Mouse (Mus musculus): ENCODE measurements around the gene Tbc1d22a. TPM values are rescaled to one million over a fixed set of nuclear protein-coding genes. Genes with fewer than 3 reads are reported as not detected.

Tbc1d22a gene
- polyA plus RNA-seq, 1 experiment: 30.9 TPM

DNA sequence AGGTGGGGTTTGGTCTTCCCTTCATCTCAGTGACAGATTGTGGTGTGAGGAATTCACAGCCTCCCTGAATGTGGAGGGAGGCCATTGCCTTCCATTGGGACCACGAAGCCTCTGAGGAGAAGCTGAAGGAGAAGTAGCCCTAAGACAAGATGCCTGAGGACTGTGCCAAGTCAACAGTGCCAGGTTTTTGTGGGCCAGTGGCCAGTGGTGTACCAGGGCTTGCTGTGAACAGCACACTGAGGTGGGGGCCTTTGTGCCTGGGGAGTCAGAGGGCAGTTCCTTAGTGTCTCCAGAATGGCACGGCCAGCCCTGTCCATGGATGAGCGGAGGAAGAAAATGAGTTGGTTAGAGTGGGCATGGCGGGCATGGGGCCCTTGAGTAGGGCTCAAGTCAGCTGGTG, 45.9 kb downstream of the Tbc1d22a start:
- DNase-seq (ENCODE audit: low read depth, low spot score): no peak
- 96% methylated on average over 4 of the region's 4 CpGs for WGBS

DNA sequence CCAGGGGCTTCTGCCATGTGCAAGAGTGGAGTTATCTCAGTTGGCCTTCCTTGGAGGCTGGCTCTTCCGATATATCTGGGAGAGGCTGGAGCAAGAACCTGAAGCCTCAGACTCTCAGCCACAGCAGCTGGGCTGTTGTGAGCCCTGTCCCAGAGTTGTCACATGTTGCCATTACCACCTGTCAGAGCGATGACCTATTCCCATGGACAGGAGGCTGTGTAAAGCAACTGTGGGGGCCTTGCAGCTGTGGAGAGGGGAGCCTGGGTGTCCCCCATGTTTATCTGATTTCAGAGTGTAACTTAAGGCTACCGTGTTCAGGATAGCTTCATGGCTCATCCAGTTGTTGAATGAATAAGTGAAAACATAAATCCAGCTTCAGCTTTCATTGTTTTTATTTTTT, 50.1 kb downstream of the Tbc1d22a start:
- DNase-seq (ENCODE audit: low read depth, low spot score): no peak
- 83% methylated on average over 3 of the region's 3 CpGs for WGBS

DNA sequence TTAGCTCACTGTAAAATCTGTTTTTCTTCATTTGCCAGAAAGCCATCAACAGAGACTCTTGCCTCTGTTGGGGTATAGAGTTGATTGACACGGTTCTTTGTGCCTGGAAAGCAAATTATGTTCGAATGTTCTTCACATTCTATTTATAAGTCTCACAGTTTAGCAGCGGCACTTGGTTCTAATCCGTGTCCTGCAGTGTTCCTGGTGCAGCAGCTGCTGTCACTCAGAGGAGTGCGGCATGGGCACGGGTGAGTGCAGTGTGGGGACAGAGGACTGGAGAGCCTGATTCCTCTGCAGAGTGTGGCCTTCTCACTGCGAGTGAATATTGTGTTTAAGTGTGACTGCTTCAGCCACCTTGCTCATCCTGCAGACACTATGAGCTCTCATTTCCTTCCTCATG, 50.5 kb downstream of the Tbc1d22a start:
- WGBS: 83% methylated on average over 7 of the region's 7 CpGs

GRCm38 (mm10) chr15:86266975-86267374, 52.7 kb downstream of the Tbc1d22a start:
- DNase-seq (ENCODE audit: low read depth, low spot score): no peak
- WGBS: 85% methylated on average over 4 of the region's 4 CpGs

More for the DNA sequence above, 50.5 kb downstream of the Tbc1d22a start:
- no peak for DNase-seq (ENCODE audit: low read depth, low spot score)

GRCm38 (mm10) chr15:86268526-86268925, 54.3 kb downstream of the Tbc1d22a start:
- DNase-seq (ENCODE audit: low read depth, low spot score): no peak

DNA sequence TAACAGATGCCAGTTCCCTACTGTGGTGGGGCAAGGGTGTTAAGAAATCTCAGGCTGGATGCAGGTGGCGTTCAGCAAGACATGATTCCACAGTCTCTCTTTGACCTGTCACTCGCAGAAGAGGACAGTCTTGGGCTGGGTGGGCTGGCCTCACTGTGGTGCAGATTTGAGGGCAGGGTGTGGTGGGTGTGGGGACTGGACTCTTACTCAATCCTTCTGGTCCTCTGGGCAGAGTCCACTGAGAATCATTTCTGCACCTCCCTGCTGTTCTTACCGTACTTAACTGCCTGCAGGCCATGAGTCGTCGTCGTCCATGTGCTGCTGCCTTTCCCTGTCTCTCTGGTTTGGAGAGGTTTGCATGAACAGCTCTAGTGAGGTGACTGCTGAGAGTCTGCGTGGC, 61.5 kb downstream of the Tbc1d22a start:
- 49% methylated on average over 7 of the region's 7 CpGs for WGBS
- DNase-seq (ENCODE audit: low read depth, low spot score): no peak

More at GRCm38 (mm10) chr15:86268526-86268925, 54.3 kb downstream of the Tbc1d22a start:
- 46% methylated on average over 1 of the region's 1 CpGs for WGBS

- no peak for DNase-seq (ENCODE audit: low read depth, low spot score)
- WGBS: 89% methylated on average over 11 of the region's 11 CpGs
These were observed 62.4 kb downstream of the Tbc1d22a start for GRCm38 (mm10) chr15:86276538-86277264.

- no peak for DNase-seq (ENCODE audit: low read depth, low spot score)
- WGBS: 85% methylated on average over 15 of the region's 15 CpGs
These were observed 63.2 kb downstream of the Tbc1d22a start for GRCm38 (mm10) chr15:86277428-86277827.

GRCm38 (mm10) chr15:86279059-86279974, 65.1 kb downstream of the Tbc1d22a start:
- 80% methylated on average over 14 of the region's 14 CpGs for WGBS
- DNase-seq (ENCODE audit: low read depth, low spot score): no peak

DNA sequence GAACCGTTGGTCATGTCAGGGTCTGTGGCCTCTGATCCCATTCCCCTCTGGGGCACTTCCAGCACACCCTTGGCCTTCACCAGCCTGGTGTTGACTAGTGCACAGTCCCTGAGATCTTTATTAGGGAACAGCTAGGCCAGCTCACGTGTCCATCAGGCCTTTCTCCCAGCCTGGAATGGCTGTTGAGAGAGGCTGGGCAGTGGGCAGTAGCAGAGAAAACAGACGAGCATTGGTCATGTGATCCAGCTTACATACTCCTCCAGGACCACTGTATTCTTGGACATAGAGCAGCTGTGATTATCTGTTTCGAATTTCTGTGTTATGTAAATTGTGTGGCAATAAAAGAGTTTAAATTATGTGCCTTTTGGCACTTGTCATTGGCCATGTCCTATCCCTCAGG, 65.9 kb downstream of the Tbc1d22a start:
- WGBS: 60% methylated on average over 4 of the region's 4 CpGs
- no peak for DNase-seq (ENCODE audit: low read depth, low spot score)

DNA sequence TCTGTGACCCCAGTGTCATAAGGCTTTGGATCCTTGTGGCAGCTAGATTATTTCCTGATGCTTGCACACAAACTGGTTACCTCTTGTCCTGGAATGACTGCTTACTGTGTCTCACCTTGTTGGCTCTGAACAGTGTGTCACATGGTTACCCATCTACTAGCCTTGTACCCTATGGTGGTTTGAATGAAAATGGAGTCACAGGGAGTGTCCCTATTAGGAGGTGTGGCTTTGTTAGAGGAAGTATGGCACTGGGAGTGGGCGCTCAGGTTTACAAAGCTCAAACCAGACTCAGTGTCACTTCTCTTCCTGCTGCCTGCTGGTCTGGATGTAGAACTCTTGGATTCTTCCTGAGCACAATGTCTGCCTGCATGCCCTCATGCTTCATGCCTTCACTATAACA, 69.0 kb downstream of the Tbc1d22a start:
- whole genome bisulfite sequencing: 48% methylated on average over 1 of the region's 1 CpGs
- no peak for DNase-seq (ENCODE audit: low read depth, low spot score)

- no peak for DNase-seq (ENCODE audit: low read depth, low spot score)
- 81% methylated on average over 2 of the region's 2 CpGs for WGBS
These were observed 71.0 kb downstream of the Tbc1d22a start for GRCm38 (mm10) chr15:86285296-86285695.

GRCm38 (mm10) chr15:86290074-86290473, 75.8 kb downstream of the Tbc1d22a start:
- 81% methylated on average over 3 of the region's 3 CpGs for WGBS

DNA sequence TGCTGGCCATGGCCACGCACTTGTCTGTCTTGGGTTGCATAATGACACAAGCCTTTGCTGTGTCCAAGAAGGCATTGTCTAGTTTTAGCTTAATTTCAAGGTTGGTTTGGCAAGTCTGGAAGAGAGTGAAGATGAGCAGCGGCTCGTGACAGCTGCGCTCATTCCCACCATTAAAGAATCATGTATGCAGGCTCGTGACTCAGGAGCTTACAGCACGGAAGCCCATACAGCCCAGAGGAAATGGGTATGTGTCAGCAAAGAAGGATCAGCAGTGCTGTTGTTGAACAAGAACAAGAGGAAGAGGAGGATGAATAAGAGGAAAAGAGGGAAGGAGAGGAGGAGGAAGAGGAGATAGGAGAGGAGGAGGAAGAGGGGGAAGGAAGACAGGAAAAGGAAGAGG, 78.0 kb downstream of the Tbc1d22a start:
- no peak for DNase-seq (ENCODE audit: low read depth, low spot score)
- WGBS: 91% methylated on average over 6 of the region's 6 CpGs

More at GRCm38 (mm10) chr15:86290074-86290473, 75.8 kb downstream of the Tbc1d22a start:
- no peak for DNase-seq (ENCODE audit: low read depth, low spot score)

GRCm38 (mm10) chr15:86294426-86294825, 80.2 kb downstream of the Tbc1d22a start:
- DNase-seq (ENCODE audit: low read depth, low spot score): no peak

GRCm38 (mm10) chr15:86295722-86296288, 81.5 kb downstream of the Tbc1d22a start:
- no peak for DNase-seq (ENCODE audit: low read depth, low spot score)
- 79% methylated on average over 4 of the region's 4 CpGs for WGBS

More at GRCm38 (mm10) chr15:86294426-86294825, 80.2 kb downstream of the Tbc1d22a start:
- WGBS: 81% methylated on average over 3 of the region's 3 CpGs

DNA sequence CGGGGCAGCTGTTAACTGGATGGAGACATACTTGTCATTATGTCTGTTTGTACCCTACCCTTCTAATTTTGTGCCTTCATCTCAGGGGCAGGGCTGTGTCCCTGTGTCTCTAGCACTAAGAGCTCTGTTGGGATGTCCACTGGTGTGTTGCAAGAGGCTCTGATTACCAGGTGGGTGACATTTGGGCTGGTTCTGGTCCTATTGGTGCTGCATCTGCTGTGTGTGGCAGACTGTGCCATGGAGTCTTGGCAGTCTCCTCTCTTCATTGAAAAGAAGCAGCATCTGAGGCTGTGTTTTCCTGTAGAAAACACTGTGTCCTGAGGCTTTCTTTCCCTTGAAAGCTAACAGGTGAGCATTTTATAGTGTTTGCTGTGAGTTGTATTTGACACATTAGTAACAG, 83.0 kb downstream of the Tbc1d22a start:
- no peak for DNase-seq (ENCODE audit: low read depth, low spot score)
- 98% methylated on average over 1 of the region's 1 CpGs for WGBS

DNA sequence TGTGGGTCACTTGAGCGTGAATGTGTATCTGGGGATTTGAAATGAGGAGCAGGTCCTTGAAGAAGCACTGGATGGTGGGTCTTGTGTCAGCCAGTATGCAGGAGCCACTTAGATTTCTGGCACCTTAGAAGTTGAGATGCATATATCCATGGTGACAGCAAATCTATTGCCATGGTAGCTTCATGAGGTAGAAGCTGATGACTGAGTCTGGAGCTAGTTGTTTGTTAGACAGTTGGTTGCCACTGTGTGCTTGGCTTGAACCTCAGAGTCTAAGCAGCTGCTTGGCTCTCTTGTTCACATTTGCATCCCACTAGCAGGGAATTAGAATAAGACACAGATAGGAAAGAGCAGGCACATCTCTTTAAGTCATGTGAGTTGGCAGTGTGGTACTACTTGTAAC, 89.6 kb downstream of the Tbc1d22a start:
- WGBS: 90% methylated on average over 1 of the region's 1 CpGs
- DNase-seq (ENCODE audit: low read depth, low spot score): no peak

DNA sequence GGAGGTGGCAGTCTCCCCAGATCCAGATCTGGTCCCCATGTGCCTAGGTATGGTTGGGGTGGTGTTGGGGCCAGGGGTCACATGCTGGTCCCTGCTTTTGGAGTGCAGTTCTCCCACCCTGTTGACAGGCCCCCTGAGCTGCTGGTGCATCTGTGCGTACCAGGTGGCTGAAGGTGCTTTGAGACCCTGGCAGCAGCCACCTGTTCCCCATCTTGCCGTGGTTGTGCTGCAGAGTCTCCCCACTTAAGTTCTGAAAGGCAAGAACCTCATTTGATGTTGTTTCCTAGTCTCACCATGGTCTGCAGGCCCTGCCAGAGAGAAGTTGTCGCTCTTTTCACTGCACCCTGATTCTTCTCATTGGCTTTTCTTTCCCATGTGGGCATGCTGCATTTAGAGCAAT, 90.6 kb downstream of the Tbc1d22a start:
- 91% methylated on average over 3 of the region's 3 CpGs for WGBS
- no peak for DNase-seq (ENCODE audit: low read depth, low spot score)

DNA sequence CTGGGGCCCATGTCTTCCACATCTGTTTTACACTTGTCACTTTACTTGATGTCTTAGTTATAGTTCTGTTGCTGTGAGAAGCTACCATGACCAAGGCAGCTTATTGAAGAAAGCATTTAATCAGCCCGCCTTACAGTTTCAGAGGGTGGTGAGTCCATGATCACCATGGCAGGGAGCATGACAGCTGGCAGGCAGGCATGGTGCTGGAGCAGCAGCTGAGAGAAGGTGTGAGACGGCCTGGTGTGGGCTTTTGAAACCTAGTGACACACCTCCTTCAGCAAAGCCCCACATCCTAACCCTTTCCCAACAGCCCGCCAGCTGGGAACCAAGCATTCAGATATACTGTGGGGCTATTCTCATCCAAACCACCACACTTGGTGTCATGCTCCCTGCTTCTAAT, 91.0 kb downstream of the Tbc1d22a start:
- DNase-seq (ENCODE audit: low read depth, low spot score): no peak
- WGBS: 91% methylated on average over 3 of the region's 3 CpGs

Data from large intestine, adult 2 months (tissue).